Mouse (Mus musculus): Measurements from ENCODE around the gene Utrn.

DNA sequence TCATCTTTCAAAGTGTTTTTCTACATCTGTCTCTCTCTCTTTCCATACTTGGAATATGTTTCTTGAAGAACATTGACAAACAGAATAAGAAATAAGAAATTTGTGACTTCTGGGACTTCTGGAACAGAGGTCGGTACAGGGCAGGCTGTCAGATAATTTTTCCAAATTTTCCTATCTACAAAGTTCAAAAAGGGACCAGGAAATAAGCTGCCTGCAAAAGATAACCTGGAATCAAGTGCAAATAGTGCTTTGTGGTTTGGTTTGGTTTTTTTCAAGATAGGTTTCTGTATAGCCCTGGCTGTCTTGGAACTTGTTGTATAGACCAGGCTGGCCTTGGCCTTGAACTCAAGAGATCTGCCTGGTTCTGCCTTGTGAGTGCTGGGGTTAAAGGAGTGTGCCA is 490.0 kb downstream of the Utrn start:
- TF ChIP-seq CTCF (IDR thresholded peaks at IDR 0.05; ENCODE audit: low read depth) (no peak), EP300 (IDR thresholded peaks at IDR 0.05; ENCODE audit: low read depth) (no peak)
